22 mouse cellular contexts compared by ENCODE assay signal in genomic region chr8:71613418-71613817, GRCm38 (mm10). TPM values are rescaled to one million over a fixed set of nuclear protein-coding genes. Genes with fewer than 3 reads are reported as not detected.
DNase-seq lines count a peak whose midpoint lies in the region; ATAC-seq and TF ChIP-seq lines count a peak whose summit lies in the region.
"Had no signal": no experiment of that assay in that cellular context is flagged by ENCODE, and none has a peak within 500 bp of the region (broad histone marks: within the 10 kb centered on the region; RNA-seq: fewer than 3 reads in every experiment).

No protein-coding gene starts in this region.

- no peak for ATAC-seq in erythroblast, adult 5-6 weeks (replicated peaks; ENCODE audit: low FRiP score, poor library complexity, severe bottlenecking)
- ATAC-seq: forebrain, embryonic 16.5 days; hindbrain, embryonic 16.5 days had no signal

- WGBS in spleen, adult 2 months: 17% methylated on average over 4 of the region's 4 CpGs
- WGBS in macrophage (ENCODE audit: missing documents): 0% methylated on average over 4 of the region's 4 CpGs
- WGBS in forebrain, embryonic 10.5 days: 70% methylated on average over 4 of the region's 4 CpGs

- H3K9me3 ChIP-seq in forebrain, embryonic 10.5 days: no peaks in the 10 kb centered on the region
- H3K9me3 ChIP-seq: lung, embryonic 15.5 days had no signal

- peak; percentile 24 for DNase-seq in kidney, postnatal 10 days
- DNase-seq in kidney, adult 8-10 months: no peak
- no peak for DNase-seq in spleen, adult 2 months (ENCODE audit: low read depth in 1 of 2, low spot score in 2 of 2)
- DNase-seq in spleen, postnatal 4 days (ENCODE audit: low spot score in 2 of 2): no peak
- no peak for DNase-seq in forebrain, embryonic 10.5 days (ENCODE audit: extremely low spot score, low spot score)
- DNase-seq in retina, embryonic 14.5 days (ENCODE audit: low spot score): no peak
- DNase-seq: adrenal gland, adult 8-10 months; cerebellum, adult 8-10 months; heart, postnatal 10 days; kidney, adult 18-20 months; midbrain, embryonic 14.5 days; thymus, postnatal 25 days had no signal

- no peak overlapping the region for H3K4me3 ChIP-seq in spleen, adult 2 months (ENCODE audit: extremely low read depth, insufficient read depth, insufficient read length)
- H3K4me3 ChIP-seq in macrophage (ENCODE audit: inconsistent target): no peak overlapping the region
- no peak overlapping the region for H3K4me3 ChIP-seq in forebrain, embryonic 10.5 days
- H3K4me3 ChIP-seq: lung, embryonic 15.5 days had no signal

- peak overlapping the region; percentile 27 for H3K27ac ChIP-seq in spleen, adult 2 months (ENCODE audit: insufficient read depth, low read length)
- peak overlapping the region; percentile 76 for H3K27ac ChIP-seq in macrophage
- H3K27ac ChIP-seq in forebrain, embryonic 10.5 days: no peak overlapping the region
- H3K27ac ChIP-seq: lung, embryonic 15.5 days had no signal

- TF ChIP-seq CTCF in spleen, adult 2 months (IDR thresholded peaks at IDR 0.05; ENCODE audit: extremely low read depth, insufficient read depth, insufficient read length, insufficient replicate concordance): no peak

- TF ChIP-seq POLR2A in spleen, adult 2 months (IDR thresholded peaks at IDR 0.05; ENCODE audit: low read depth, low read length): no peak

- no peaks in the 10 kb centered on the region for H3K27me3 ChIP-seq in spleen, adult 2 months (ENCODE audit: control insufficient read depth, insufficient read depth, low read length)
- H3K27me3 ChIP-seq in forebrain, embryonic 10.5 days (ENCODE audit: poor library complexity, severe bottlenecking): no peaks in the 10 kb centered on the region
- H3K27me3 ChIP-seq: lung, embryonic 15.5 days had no signal

- H3K79me2 ChIP-seq in macrophage (ENCODE audit: inconsistent target): peaks cover 38% of the 10 kb centered on the region

- H3K4me1 ChIP-seq in spleen, adult 2 months (ENCODE audit: control insufficient read depth, insufficient read depth, insufficient read length): peaks cover 8% of the 10 kb centered on the region; the same call in 1 of the 2 replicates
- H3K4me1 ChIP-seq in forebrain, embryonic 10.5 days: peaks cover 23% of the 10 kb centered on the region

- peaks cover 25% of the 10 kb centered on the region for H3K36me3 ChIP-seq in spleen, adult 2 months (ENCODE audit: control insufficient read depth, insufficient read depth, low read length)
- H3K36me3 ChIP-seq in macrophage (ENCODE audit: inconsistent target): peaks cover 42% of the 10 kb centered on the region
- H3K36me3 ChIP-seq in forebrain, embryonic 10.5 days (replicated peaks): peaks cover 58% of the 10 kb centered on the region

RNA-seq across cellular contexts. Expression of gene Colgalt1, which starts 2.6 kb away (rescaled TPM):
- polyA plus RNA-seq in spleen, adult 2 months (2012; rRNA removed): 159 and 216 TPM in 2 replicates
- total RNA-seq in macrophage (2018; cell fraction: chromatin; rRNA removed): 100 to 1,000 TPM in 25 of 26 experiments, 10 to 100 TPM in 1; 52.6 to 373 (median 197) TPM
- total RNA-seq in macrophage (2018; cell fraction: cytosol; rRNA removed): 100 to 1,000 TPM in 14 of 26 experiments, 10 to 100 TPM in 12; 66.6 to 163 (median 101) TPM
- total RNA-seq in macrophage (2018; cell fraction: nucleus; rRNA removed): 100 to 1,000 TPM in 25 of 26 experiments, 10 to 100 TPM in 1; 81.7 to 306 (median 176) TPM
- polyA plus RNA-seq in macrophage (2018): 108 to 170 TPM (median 143 TPM) in 3 replicates
- polyA plus RNA-seq in forebrain, embryonic 10.5 days (2016; fragmentation: Nextera tagmentation; extraction: Ambion mirVana): 44.2 and 47.4 TPM in 2 replicates
- total RNA-seq in erythroblast, adult 5-6 weeks (2015; ENCODE audit: low replicate concordance): 9.8 and 19.9 TPM in 2 replicates
- 9.6 and 10.8 TPM in 2 replicates for total RNA-seq in erythroblast, adult 5-6 weeks (2017; ENCODE audit: low replicate concordance)

RNA-seq across cellular contexts. Expression of gene Fam129c, which starts 16.0 kb away (rescaled TPM):
- polyA plus RNA-seq in spleen, adult 2 months (2012; rRNA removed): 115 and 173 TPM in 2 replicates
- 10 to 100 TPM in 15 of 26 experiments, 1 to 10 TPM in 11; 2.8 to 17.8 (median 10.5) TPM for total RNA-seq in macrophage (2018; cell fraction: chromatin; rRNA removed)
- 1 to 10 TPM in 3 of 26 experiments, under 1 TPM in 23; 0.14 to 1.3 (median 0.45) TPM for total RNA-seq in macrophage (2018; cell fraction: cytosol; rRNA removed)
- total RNA-seq in macrophage (2018; cell fraction: nucleus; rRNA removed): 10 to 100 TPM in 2 of 26 experiments, 1 to 10 TPM in 24; 1.7 to 14.1 (median 5.6) TPM
- 0.53 to 1.2 TPM (median 0.94 TPM) in 3 replicates for polyA plus RNA-seq in macrophage (2018)
- 4.1 and 5.1 TPM in 2 replicates for polyA plus RNA-seq in forebrain, embryonic 10.5 days (2016; fragmentation: Nextera tagmentation; extraction: Ambion mirVana)
- not detected in 2 replicates for total RNA-seq in erythroblast, adult 5-6 weeks (2015; ENCODE audit: low replicate concordance)
- total RNA-seq in erythroblast, adult 5-6 weeks (2017; ENCODE audit: low replicate concordance): not detected in 2 replicates

RNA-seq across cellular contexts. Expression of gene Pgls, which starts 21.4 kb away (rescaled TPM):
- polyA plus RNA-seq in spleen, adult 2 months (2012; rRNA removed): 171 and 224 TPM in 2 replicates
- total RNA-seq in macrophage (2018; cell fraction: chromatin; rRNA removed): 10 to 100 TPM in 25 of 26 experiments, 1 to 10 TPM in 1; 9.5 to 56.2 (median 28.0) TPM
- 100 to 1,000 TPM in 7 of 26 experiments, 10 to 100 TPM in 19; 56.4 to 132 (median 79.7) TPM for total RNA-seq in macrophage (2018; cell fraction: cytosol; rRNA removed)
- total RNA-seq in macrophage (2018; cell fraction: nucleus; rRNA removed): 10 to 100 TPM; 17.1 to 75.6 (median 30.6) TPM
- 36.7 to 133 TPM (median 114 TPM) in 3 replicates for polyA plus RNA-seq in macrophage (2018)
- polyA plus RNA-seq in forebrain, embryonic 10.5 days (2016; fragmentation: Nextera tagmentation; extraction: Ambion mirVana): 262 and 266 TPM in 2 replicates
- total RNA-seq in erythroblast, adult 5-6 weeks (2015; ENCODE audit: low replicate concordance): 24.0 and 27.4 TPM in 2 replicates
- 13.5 and 23.2 TPM in 2 replicates for total RNA-seq in erythroblast, adult 5-6 weeks (2017; ENCODE audit: low replicate concordance)

RNA-seq across cellular contexts. Expression of gene Slc27a1, which starts 44.7 kb away (rescaled TPM):
- polyA plus RNA-seq in spleen, adult 2 months (2012; rRNA removed): 38.2 and 47.0 TPM in 2 replicates
- total RNA-seq in macrophage (2018; cell fraction: chromatin; rRNA removed): 100 to 1,000 TPM in 25 of 26 experiments, 10 to 100 TPM in 1; 92.0 to 343 (median 227) TPM
- total RNA-seq in macrophage (2018; cell fraction: cytosol; rRNA removed): 10 to 100 TPM; 55.5 to 94.2 (median 79.8) TPM
- 100 to 1,000 TPM; 122 to 340 (median 210) TPM for total RNA-seq in macrophage (2018; cell fraction: nucleus; rRNA removed)
- polyA plus RNA-seq in macrophage (2018): 59.7 to 109 TPM (median 64.8 TPM) in 3 replicates
- polyA plus RNA-seq in forebrain, embryonic 10.5 days (2016; fragmentation: Nextera tagmentation; extraction: Ambion mirVana): 20.2 and 21.9 TPM in 2 replicates
- 0.42 and 1.2 TPM in 2 replicates for total RNA-seq in erythroblast, adult 5-6 weeks (2015; ENCODE audit: low replicate concordance)
- 0.51 TPM in 1 of 2 replicates, not detected in the other for total RNA-seq in erythroblast, adult 5-6 weeks (2017; ENCODE audit: low replicate concordance)

RNA-seq across cellular contexts. Expression of gene Nxnl1, which starts 47.0 kb away (rescaled TPM):
- polyA plus RNA-seq in spleen, adult 2 months (2012; rRNA removed): not detected in 2 replicates
- total RNA-seq in macrophage (2018; cell fraction: chromatin; rRNA removed): not detected
- total RNA-seq in macrophage (2018; cell fraction: cytosol; rRNA removed): under 1 TPM in 1 of 26 experiments, not detected in 25; 0.07 TPM
- total RNA-seq in macrophage (2018; cell fraction: nucleus; rRNA removed): not detected
- not detected in 3 replicates for polyA plus RNA-seq in macrophage (2018)
- polyA plus RNA-seq in forebrain, embryonic 10.5 days (2016; fragmentation: Nextera tagmentation; extraction: Ambion mirVana): 0.09 TPM in 1 of 2 replicates, not detected in the other
- total RNA-seq in erythroblast, adult 5-6 weeks (2015; ENCODE audit: low replicate concordance): not detected in 2 replicates
- not detected in 2 replicates for total RNA-seq in erythroblast, adult 5-6 weeks (2017; ENCODE audit: low replicate concordance)
- total RNA-seq: ES-E14; gastrocnemius, adult 18-20 months had no signal
- polyA plus RNA-seq: forebrain, embryonic 16.5 days; hindbrain, embryonic 16.5 days; large intestine, adult 2 months; limb, embryonic 11.5 days; lung, embryonic 15.5 days; midbrain, embryonic 14.5 days; neural tube, embryonic 11.5 days had no signal

Comparison
In these comparisons a context has a peak if more than half of its experiments do, and no peak if none do; other contexts are left out.
1. RNA of gene Fam129c, which starts 16.0 kb away (polyA plus RNA-seq): 115 to 173 TPM in spleen, adult 2 months; 4.1 to 5.1 TPM in forebrain, embryonic 10.5 days and 0.53 to 1.2 TPM in macrophage; every median in the first group is over 10 times any median in the second.